Mouse (Mus musculus) E14TG2a.4 (cell line): ENCODE results near the gene Aunip.

ENCODE experiments used
- CTCF ChIP-seq: conservative IDR thresholded peaks from 2 replicates; pipeline ENCODE4 v1.5.1; 2014; ENCODE audit warnings: low read length
- POU5F1 ChIP-seq: IDR thresholded peaks from 2 replicates; pipeline ENCODE4 v1.6.1; 2014; ENCODE audit warnings: low read length, borderline replicate concordance

DNA sequence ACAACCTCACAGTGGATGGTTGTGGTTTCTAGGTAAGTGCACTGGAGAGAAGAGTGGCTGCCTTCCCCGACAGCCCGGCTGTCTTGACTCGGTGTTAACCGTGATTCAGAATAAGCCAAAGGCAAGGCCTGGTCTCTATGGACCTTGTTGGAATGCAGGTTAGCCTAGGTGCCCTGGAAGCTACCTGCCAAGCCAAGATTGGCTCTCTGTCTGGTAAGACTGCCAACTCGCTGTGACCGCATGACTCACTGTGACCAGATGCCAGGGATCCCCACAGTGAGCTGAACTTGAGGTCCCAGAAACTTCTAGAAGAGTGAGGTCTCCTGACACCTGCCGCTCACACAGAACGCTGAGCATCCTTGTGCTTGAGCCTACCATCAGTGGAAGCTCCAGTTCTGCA lies 33.9 kb upstream of the Aunip start:
- TF ChIP-seq CTCF, result no peak
- no peak for TF ChIP-seq POU5F1
